Mouse (Mus musculus): Measurements from ENCODE around the gene Rubcnl.

- no peak for TF ChIP-seq CTCF (IDR thresholded peaks at IDR 0.05; ENCODE audit: low read depth)
- no peak for TF ChIP-seq EP300 (IDR thresholded peaks at IDR 0.05; ENCODE audit: low read depth)
Observed at GRCm38 (mm10) chr14:75056861-75057431, 41.1 kb downstream of the Rubcnl start.
